Mouse (Mus musculus) liver, embryonic 16.5 days (tissue): ENCODE measurements around the gene RPS10-NUDT3. TPM values are rescaled to one million over a fixed set of nuclear protein-coding genes. Genes with fewer than 3 reads are reported as not detected.

Source experiments
- ATAC-seq: fragments of 200-750 bp; cut with Nextera tagmentation; 2 replicates; pipeline ENCODE4 v1.8.0; 2017; ENCODE audit warnings: low read depth, mild to moderate bottlenecking, moderate number of reproducible peaks, moderate library complexity
- H3K27ac ChIP-seq: fragments of 300-500 bp; sonication (generic); 2 replicates; pipeline ENCODE4 v1.5.1; 2014; ENCODE audit warnings: mild to moderate bottlenecking, low read length
- H3K27me3 ChIP-seq: fragments of 300-500 bp; sonication (generic); 2 replicates; pipeline ENCODE4 v1.6.1; 2014; ENCODE audit warnings: low read depth, low read length, mixed read lengths; ENCODE audit not compliant: control insufficient read depth, insufficient read depth
- H3K36me3 ChIP-seq: fragments of 300-500 bp; sonication (generic); 2 replicates; pipeline ENCODE4 v1.6.1; 2014; ENCODE audit warnings: mild to moderate bottlenecking; ENCODE audit not compliant: control insufficient read depth, insufficient read depth
- H3K4me1 ChIP-seq: fragments of 300-500 bp; sonication (generic); 2 replicates; pipeline ENCODE4 v1.6.1; 2014; ENCODE audit warnings: low read depth, low read length, mixed read lengths; ENCODE audit not compliant: control insufficient read depth
- H3K4me2 ChIP-seq: fragments of 300-500 bp; sonication (generic); 2 replicates; pipeline ENCODE4 v1.6.1; 2014; ENCODE audit warnings: low read depth, low read length, mixed read lengths
- H3K4me3 ChIP-seq: fragments of 300-500 bp; sonication (generic); 2 replicates; pipeline ENCODE4 v1.5.1; 2014; ENCODE audit warnings: low read depth, mild to moderate bottlenecking, low read length
- H3K9ac ChIP-seq: fragments of 300-500 bp; sonication (generic); 2 replicates; pipeline ENCODE4 v1.6.1; 2014; ENCODE audit warnings: low read depth, low read length
- H3K9me3 ChIP-seq: fragments of 300-500 bp; sonication (generic); replicated peaks from 2 replicates; pipeline ENCODE4 v1.6.1; 2016; ENCODE audit warnings: low read length; ENCODE audit not compliant: control insufficient read depth
- WGBS: fragments of 180-500 bp; shearing (Covaris S2); extraction: QIAGEN DNeasy Blood & Tissue Kit; methylation state at CpG from one replicate; pipeline ENCODE4 v1.1.7; 2014; ENCODE audit not compliant: insufficient replicate concordance; 5-methylcytosine and 5-hydroxymethylcytosine counted together
- polyA plus RNA-seq: library from polyadenylated mRNA; unstranded; fragments of >200 nt; fragmentation: Nextera tagmentation; extraction: Ambion mirVana; gene quantifications from 2 replicates; pipeline ENCODE4 v1.2.1, GENCODE M21; 2015

The RPS10-NUDT3 gene
- not detected in 2 replicates for polyA plus RNA-seq

GRCm38 (mm10) chr17:27634871-27635574 lies at the start of gene RPS10-NUDT3:
Gene RPS10-NUDT3 (minus strand): TSS chr17:27635222.
- Histone ChIP-seq H3K4me2 (peak within 1 kb of the TSS; percentile 83), H3K36me3 (peaks cover 34% of the 10 kb centered on the region), H3K4me3 (peak within 1 kb of the TSS; percentile 71), H3K27ac (peak within 1 kb of the TSS; percentile 43), H3K27me3 (no peaks in the 10 kb centered on the region), H3K9ac (peak within 1 kb of the TSS; percentile 74), H3K9me3 (no peaks in the 10 kb centered on the region), H3K4me1 (peaks cover 32% of the 10 kb centered on the region)
- WGBS: under 1% methylated on average over 70 of the region's 72 CpGs
- ATAC-seq: peak; percentile 97

DNA sequence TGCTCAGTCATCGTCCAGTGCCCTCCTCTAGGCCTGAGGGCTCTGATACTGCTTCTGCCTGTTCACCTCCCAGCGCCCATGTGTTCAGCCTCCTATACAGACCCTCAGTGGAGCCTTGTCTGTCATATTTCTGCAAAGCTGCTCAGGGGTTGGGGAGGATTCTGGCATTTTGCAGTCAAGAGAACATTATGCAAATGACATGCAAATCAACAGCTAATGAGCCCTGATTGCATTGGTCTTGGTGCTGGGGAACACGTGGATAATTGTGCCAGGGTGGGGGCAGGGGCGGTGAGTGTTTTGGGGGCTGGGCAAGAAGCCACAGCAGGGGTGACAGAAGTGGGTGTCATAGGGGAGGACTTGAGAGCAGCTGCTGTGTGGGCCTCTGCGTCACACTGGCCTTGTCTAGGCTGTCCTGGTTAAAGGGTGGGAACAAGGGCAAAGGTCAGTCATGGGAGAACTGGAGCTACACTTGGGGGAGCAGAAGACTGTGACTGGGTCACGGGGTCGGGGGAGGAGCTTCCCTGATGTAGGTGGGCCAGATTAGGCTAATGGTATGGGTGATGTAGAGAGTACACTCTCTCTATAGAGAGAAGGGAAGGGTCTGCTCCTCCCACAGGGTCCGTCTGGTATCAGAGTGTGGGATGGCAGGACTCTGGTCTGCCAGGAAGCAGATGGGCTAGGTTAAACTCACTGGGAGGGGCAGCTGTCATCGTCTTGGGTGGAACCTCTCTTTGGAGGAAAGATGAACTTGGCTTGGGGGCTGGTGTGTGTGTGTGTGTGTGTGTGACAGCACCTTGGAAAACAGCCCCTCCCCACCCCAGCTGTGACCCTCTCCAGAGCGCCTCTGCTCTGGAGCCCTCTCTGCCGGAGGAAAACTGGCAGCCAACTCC lies 44.1 kb upstream of the RPS10-NUDT3 start:
- ATAC-seq: no peak
- H3K27ac ChIP-seq: no peak overlapping the region
- H3K4me1 ChIP-seq: no peaks in the 10 kb centered on the region; the same call in 1 of the 2 replicates
- H3K4me3 ChIP-seq: no peak overlapping the region
- H3K4me2 ChIP-seq: no peak overlapping the region
- no peaks in the 10 kb centered on the region for H3K9me3 ChIP-seq
- peaks cover 9% of the 10 kb centered on the region for H3K27me3 ChIP-seq
- 46% methylated on average over 11 of the region's 11 CpGs for WGBS
- H3K9ac ChIP-seq: no peak overlapping the region
- no peaks in the 10 kb centered on the region for H3K36me3 ChIP-seq

- Histone ChIP-seq H3K9ac (no peak overlapping the region), H3K27me3 (no peaks in the 10 kb centered on the region), H3K4me2 (no peak overlapping the region), H3K27ac (no peak overlapping the region), H3K4me3 (no peak overlapping the region), H3K9me3 (no peaks in the 10 kb centered on the region), H3K4me1 (no peaks in the 10 kb centered on the region; the same call in 1 of the 2 replicates), H3K36me3 (no peaks in the 10 kb centered on the region)
- ATAC-seq: no peak
- 54% methylated on average over 5 of the region's 5 CpGs for WGBS
These were observed 42.7 kb upstream of the RPS10-NUDT3 start for GRCm38 (mm10) chr17:27677756-27678155.

DNA sequence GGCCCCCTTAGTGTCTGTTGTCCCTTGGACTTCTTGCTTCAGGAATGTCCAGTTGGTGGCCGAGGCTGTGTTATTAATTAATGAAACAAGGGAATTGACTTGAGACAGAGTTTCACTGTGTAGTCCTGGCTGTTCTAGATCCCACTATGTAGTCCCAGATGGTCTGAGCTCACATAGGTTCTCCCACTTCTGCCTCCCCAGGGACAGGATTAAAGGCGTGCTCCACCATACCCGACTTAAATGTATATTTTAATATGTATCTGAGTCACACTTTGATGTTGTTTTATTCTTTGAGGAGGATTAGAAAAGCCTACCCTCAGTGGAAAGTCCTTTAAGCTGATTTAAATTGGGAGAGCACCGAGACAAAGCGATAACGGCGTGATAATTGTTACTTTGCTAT lies 41.2 kb upstream of the RPS10-NUDT3 start:
- 57% methylated on average over 7 of the region's 7 CpGs for WGBS
- Histone ChIP-seq H3K9me3 (no peaks in the 10 kb centered on the region), H3K4me2 (no peak overlapping the region), H3K4me1 (no peaks in the 10 kb centered on the region; the same call in 1 of the 2 replicates), H3K27me3 (no peaks in the 10 kb centered on the region), H3K9ac (no peak overlapping the region), H3K27ac (no peak overlapping the region), H3K4me3 (no peak overlapping the region), H3K36me3 (no peaks in the 10 kb centered on the region)
- ATAC-seq: no peak

- H3K27ac ChIP-seq: no peak overlapping the region
- no peak overlapping the region for H3K9ac ChIP-seq
- no peaks in the 10 kb centered on the region; the same call in 1 of the 2 replicates for H3K4me1 ChIP-seq
- no peaks in the 10 kb centered on the region for H3K27me3 ChIP-seq
- no peaks in the 10 kb centered on the region for H3K9me3 ChIP-seq
- ATAC-seq: no peak
- WGBS: 34% methylated on average over 9 of the region's 9 CpGs
- H3K4me3 ChIP-seq: no peak overlapping the region
- H3K36me3 ChIP-seq: no peaks in the 10 kb centered on the region
- no peak overlapping the region for H3K4me2 ChIP-seq
These were observed 40.4 kb upstream of the RPS10-NUDT3 start for GRCm38 (mm10) chr17:27675453-27675852.

GRCm38 (mm10) chr17:27673945-27674344 lies 38.9 kb upstream of the RPS10-NUDT3 start:
- Histone ChIP-seq H3K9ac (no peak overlapping the region), H3K4me2 (no peak overlapping the region), H3K4me3 (no peak overlapping the region), H3K27me3 (no peaks in the 10 kb centered on the region), H3K27ac (no peak overlapping the region), H3K4me1 (no peaks in the 10 kb centered on the region; the same call in 1 of the 2 replicates), H3K9me3 (no peaks in the 10 kb centered on the region), H3K36me3 (no peaks in the 10 kb centered on the region)
- WGBS: 63% methylated on average over 7 of the region's 7 CpGs
- ATAC-seq: no peak

GRCm38 (mm10) chr17:27671720-27672119 lies 36.7 kb upstream of the RPS10-NUDT3 start:
- Histone ChIP-seq H3K9ac (no peak overlapping the region), H3K4me3 (no peak overlapping the region), H3K27me3 (no peaks in the 10 kb centered on the region), H3K4me1 (no peaks in the 10 kb centered on the region), H3K9me3 (no peaks in the 10 kb centered on the region), H3K4me2 (no peak overlapping the region), H3K27ac (no peak overlapping the region), H3K36me3 (no peaks in the 10 kb centered on the region)
- 67% methylated on average over 6 of the region's 6 CpGs for WGBS
- no peak for ATAC-seq

GRCm38 (mm10) chr17:27658767-27659166 lies 23.7 kb upstream of the RPS10-NUDT3 start:
- Histone ChIP-seq H3K9me3 (no peaks in the 10 kb centered on the region), H3K27ac (no peak overlapping the region), H3K4me3 (no peak overlapping the region), H3K36me3 (no peaks in the 10 kb centered on the region), H3K9ac (no peak overlapping the region), H3K27me3 (peaks cover 35% of the 10 kb centered on the region), H3K4me2 (no peak overlapping the region), H3K4me1 (peaks cover 3% of the 10 kb centered on the region)
- no peak for ATAC-seq
- 55% methylated on average over 7 of the region's 7 CpGs for WGBS

- Histone ChIP-seq H3K36me3 (no peaks in the 10 kb centered on the region), H3K4me3 (no peak overlapping the region), H3K9ac (no peak overlapping the region), H3K27me3 (peaks cover 35% of the 10 kb centered on the region), H3K27ac (no peak overlapping the region), H3K4me2 (no peak overlapping the region), H3K9me3 (no peaks in the 10 kb centered on the region), H3K4me1 (peaks cover 5% of the 10 kb centered on the region)
- no peak for ATAC-seq
- WGBS: 51% methylated on average over 8 of the region's 8 CpGs
These were observed 22.1 kb upstream of the RPS10-NUDT3 start for GRCm38 (mm10) chr17:27657123-27657522.
